Mouse (Mus musculus): ENCODE measurements around the gene Fam129a. TPM values are rescaled to one million over a fixed set of nuclear protein-coding genes. Genes with fewer than 3 reads are reported as not detected.

Gene Fam129a
- total RNA-seq, 2 experiments from 2014 or later = 124 to 180 TPM

- no peak for DNase-seq (ENCODE audit: low spot score in 2 of 2)
These were observed 90.9 kb downstream of the Fam129a start for GRCm38 (mm10) chr1:151661684-151662439.

- DNase-seq (ENCODE audit: low spot score in 2 of 2) = no peak
These were observed 92.0 kb downstream of the Fam129a start for GRCm38 (mm10) chr1:151662958-151663357.

DNA sequence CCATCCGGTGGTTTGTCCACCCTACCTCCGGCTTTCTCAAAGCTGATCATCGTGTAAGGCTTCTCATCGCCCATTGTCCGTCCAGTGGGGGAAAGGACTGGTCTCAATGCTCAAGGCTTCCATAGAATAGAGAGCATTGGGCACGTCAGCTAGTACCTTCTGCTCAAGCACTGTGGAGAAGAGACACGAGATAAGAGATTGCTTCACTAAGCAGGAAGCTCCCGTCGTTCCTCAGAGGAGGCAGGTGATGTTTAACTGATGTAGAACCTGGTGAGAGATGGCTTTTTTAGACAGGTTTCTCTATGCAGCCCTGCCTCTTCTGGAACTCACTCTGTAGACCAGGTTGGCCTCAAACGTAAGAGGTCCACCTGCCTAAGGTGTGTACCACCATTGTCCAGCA lies 93.4 kb downstream of the Fam129a start:
- DNase-seq (ENCODE audit: low spot score in 2 of 2) = no peak

DNA sequence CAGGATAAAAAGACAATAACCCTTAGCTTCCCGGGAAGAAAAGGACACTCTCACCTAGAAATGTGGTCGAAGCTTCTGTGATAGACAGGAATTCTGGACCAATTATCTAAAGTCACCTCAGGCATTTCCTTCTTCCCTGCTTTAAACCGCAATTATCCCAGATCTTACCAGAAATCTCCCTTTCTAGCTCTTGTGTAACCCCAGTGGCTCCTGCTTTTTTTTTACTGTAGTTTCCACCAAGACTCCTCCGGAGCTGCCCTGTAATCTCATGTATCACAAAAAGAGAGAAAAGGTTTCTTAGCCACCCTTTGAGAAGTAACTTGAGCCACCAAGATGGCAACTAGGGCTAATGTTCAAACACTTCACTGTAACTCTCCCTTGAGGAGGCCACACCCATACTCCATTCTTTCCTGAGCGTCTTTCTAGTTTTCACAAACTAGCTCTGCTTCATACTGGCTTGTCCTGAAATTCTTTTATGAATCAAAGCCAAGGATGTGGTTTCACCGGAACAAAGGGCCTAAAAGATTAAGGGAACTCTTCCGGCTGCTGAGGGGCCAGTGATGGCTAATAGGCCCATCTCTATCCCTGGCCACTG lies 93.9 kb downstream of the Fam129a start:
- no peak for DNase-seq (ENCODE audit: low spot score in 2 of 2)

DNA sequence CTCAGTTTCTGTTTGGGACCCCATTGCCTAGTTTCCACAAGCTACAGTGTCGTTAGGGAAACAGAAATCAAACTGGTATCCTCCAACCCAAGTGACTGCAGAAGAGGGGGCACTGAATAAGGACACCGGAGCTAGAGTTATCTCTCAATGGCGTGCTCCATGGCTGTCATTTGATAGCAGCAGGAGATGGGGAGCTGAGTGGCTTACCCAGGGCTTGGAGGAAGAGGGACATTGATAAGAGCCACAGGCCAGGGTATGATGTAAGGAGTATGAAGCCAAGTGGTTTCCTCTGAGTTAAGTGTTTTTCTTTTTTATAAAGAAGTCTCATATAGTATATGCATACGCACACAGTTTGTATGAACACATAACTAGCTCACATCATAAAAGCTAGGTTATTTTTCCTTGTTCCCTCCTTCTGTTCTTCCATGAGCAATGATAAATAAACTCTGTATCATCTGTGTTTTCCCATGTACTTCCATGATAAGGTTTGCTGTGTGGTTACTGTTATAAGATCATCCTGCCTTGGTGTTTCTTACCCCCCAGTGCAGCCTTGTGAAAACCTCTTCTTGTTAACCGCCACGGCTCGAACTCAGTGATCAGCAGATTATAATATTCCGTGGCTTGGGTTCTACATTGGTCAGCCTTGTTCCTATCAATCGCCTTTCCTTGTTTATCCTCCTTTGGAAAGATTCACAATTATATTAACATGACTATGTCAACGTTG lies 96.5 kb downstream of the Fam129a start:
- no peak for DNase-seq (ENCODE audit: low spot score in 2 of 2)

- DNase-seq (ENCODE audit: low spot score in 2 of 2) = no peak
These were observed 99.1 kb downstream of the Fam129a start for GRCm38 (mm10) chr1:151670006-151670591.

GRCm38 (mm10) chr1:151675684-151676083 lies 104.7 kb downstream of the Fam129a start:
- no peak for DNase-seq (ENCODE audit: low spot score in 2 of 2)

GRCm38 (mm10) chr1:151677185-151677809 lies 106.3 kb downstream of the Fam129a start:
- no peak for DNase-seq (ENCODE audit: low spot score in 2 of 2)

- DNase-seq (ENCODE audit: low spot score in 2 of 2) = no peak
These were observed 107.0 kb downstream of the Fam129a start for GRCm38 (mm10) chr1:151677975-151678374.

- DNase-seq (ENCODE audit: low spot score in 2 of 2) = no peak
These were observed 108.2 kb downstream of the Fam129a start for GRCm38 (mm10) chr1:151679153-151679552.

GRCm38 (mm10) chr1:151679883-151680613 lies 109.1 kb downstream of the Fam129a start:
- DNase-seq (ENCODE audit: low spot score in 2 of 2) = no peak

DNA sequence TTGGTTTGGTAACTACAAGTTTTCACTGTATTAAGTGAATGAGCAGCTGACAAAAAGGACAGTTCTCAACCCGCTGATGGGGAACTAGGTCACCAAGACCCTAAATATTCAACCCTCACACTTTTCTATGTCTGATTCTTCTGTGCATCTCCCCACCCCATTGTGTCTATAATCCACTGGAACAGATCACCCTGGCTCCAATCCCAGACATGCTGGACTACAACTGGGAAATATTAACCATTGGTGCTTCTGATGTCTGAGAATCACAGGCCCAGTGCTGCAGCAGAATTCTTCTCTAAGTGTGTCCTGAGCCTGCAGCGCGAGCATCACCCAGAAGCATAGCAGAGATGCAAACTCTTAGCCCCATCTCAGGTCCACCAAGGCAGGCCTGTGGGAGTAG lies 110.0 kb downstream of the Fam129a start:
- DNase-seq (ENCODE audit: low spot score in 2 of 2) = no peak

DNA sequence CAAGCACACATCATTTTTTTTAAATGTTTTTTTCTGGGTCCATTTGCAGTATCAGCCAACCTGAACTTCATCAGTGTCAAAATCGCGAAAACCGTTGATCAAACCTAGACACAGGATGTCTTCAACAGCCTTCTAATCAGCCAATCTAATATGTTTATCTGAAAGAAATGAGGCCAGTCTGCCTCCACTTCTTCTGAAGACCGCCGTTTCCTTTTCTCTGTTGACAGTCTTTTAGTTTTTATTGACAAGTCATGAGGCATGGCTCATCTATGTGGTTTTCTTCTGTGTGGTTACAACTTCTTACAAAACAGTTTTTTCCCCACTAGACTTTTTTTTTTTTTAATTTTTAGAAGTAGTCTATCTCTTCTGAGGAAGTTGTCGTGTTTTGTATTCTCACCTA lies 111.9 kb downstream of the Fam129a start:
- DNase-seq (ENCODE audit: low spot score in 2 of 2) = no peak

DNA sequence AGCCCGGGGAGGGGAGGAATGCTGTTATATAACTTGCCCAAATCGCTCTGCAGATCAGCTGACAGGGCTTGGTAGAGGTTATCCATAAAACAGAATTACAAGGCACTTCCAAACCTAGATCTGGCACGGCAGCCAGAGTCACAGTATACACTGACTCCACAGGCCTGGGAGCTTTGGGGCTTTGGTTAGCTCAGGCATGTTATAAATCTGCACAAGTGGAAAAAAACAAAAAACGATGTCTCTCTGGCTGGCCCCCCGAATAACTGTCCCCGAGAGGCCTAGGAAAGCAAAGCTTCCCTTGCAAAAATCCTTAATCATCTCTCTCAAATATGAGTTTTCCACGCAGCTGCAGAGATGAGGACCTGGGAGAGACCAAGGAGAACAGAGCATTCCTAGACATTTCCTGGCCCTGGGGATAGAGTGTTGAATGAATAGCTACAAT lies 113.5 kb downstream of the Fam129a start:
- DNase-seq (ENCODE audit: low spot score in 2 of 2) = no peak

GRCm38 (mm10) chr1:151684978-151685377 lies 114.0 kb downstream of the Fam129a start:
- no peak for DNase-seq (ENCODE audit: low spot score in 2 of 2)

DNA sequence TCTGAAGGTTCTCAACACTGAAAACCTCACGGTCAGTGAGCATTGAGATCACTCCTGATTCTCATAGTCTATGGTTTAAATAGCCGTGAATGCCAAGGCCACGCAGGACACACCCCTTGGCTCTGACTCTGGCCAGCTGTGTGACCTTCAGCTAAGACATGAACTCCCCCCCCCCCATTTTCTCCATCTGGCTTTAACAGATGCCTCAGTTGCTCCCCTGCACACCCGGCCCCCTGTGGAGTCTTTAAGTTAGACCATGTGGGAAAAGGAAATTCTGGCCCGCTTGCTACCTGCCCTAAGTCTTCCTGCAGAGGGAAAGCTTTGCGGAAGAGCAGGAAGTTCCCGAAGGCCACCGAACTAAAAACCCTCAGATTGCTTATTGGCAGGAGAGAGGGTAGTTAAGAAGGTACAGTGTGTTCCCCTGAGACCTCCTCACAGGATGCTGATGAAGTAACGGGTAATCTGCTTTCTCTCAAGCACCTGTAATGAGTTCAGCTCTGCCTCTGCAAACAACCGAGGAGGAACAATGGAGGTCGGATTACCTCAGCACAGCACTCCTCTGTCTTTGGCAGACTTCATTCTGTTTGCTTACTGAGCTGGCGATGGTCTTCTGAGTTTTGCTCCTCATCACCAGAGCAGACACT lies 114.8 kb downstream of the Fam129a start:
- no peak for DNase-seq (ENCODE audit: low spot score in 2 of 2)

DNA sequence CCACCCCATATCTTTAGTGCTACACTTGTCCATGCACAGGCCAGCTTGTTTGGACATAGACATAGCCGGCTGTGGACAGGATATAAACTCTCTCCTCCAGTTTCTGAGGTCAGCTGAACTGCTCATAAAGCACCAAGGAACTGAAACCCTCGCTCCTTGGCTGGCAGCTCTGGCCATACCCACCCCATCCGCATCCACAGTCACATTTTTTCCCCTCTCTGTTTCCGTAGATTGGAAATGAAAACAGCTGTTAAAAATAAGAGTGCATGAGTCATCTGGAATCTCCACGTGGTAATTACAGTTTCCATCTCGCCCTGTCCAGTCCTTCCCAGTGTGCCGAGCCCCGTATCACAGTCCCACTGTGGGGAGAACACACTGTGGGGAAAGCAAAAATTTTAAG lies 115.7 kb downstream of the Fam129a start:
- no peak for DNase-seq (ENCODE audit: low spot score in 2 of 2)

GRCm38 (mm10) chr1:151689032-151689431 lies 118.0 kb downstream of the Fam129a start:
- no peak for DNase-seq (ENCODE audit: low spot score in 2 of 2)

- DNase-seq (ENCODE audit: low spot score in 2 of 2) = no peak
These were observed 118.6 kb downstream of the Fam129a start for GRCm38 (mm10) chr1:151689561-151689960.

DNA sequence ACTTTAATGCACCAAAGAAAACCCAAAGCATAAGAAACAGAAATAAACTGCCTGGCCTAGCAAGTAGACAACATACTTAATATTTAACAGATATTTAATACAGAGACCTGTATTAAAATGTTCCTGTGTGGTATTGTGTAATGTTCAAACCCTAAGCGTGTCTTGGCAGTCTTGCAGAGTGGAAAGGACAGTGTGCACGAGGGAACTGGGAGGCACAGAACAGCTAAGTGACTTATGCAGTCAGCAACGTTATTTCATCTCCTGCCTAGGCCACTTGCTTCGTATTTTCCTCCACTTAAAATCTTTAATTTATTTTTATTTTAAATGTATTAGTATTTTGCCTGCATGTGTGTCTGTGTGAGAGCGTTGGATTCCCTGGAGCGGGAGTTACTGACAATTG lies 119.1 kb downstream of the Fam129a start:
- DNase-seq (ENCODE audit: low spot score in 2 of 2) = no peak

All from adrenal gland, adult 18-20 months (tissue).